Mouse (Mus musculus) testis, adult 2 months (tissue): ENCODE measurements around the gene Pdzrn3.

Experiments
- CTCF ChIP-seq: fragments of 200-500 bp; IDR thresholded peaks from 2 replicates; pipeline ENCODE4 v1.5.1; 2012; ENCODE audit warnings: low read depth, mild to moderate bottlenecking, inconsistent platforms, low read length, moderate library complexity; ENCODE audit not compliant: control insufficient read depth, insufficient read depth, insufficient replicate concordance
- POLR2A ChIP-seq: fragments of 200-500 bp; IDR thresholded peaks from 2 replicates; pipeline ENCODE4 v1.6.1; 2012; ENCODE audit warnings: low read depth, mild to moderate bottlenecking, inconsistent platforms, low read length, moderate library complexity; ENCODE audit not compliant: control insufficient read depth

DNA sequence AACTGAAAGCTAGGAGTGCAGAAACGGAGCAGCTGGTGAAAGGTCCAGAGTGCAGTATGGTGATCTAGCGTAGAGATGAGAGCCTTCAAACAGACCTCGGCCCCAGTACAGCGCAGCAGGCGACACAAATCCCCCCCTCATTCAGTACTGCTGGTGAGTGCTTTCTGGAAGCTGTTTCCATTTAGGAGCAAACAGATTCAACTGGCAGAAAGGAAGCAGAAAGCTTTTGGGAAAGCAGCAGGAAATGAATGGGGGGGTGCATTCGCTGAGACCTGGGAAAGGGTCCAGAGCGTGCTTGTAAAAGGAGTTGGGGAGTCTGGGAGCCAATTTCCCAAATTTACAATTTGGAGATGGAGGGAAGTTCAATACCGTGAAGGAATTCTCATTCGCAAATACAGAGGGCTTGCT, 96.9 kb downstream of the Pdzrn3 start:
- TF ChIP-seq POLR2A (no peak), CTCF (no peak)
